Mouse (Mus musculus) liver, adult (tissue): ENCODE data around the gene Pigs.

Experiments
- GATA4 ChIP-seq: IDR thresholded peaks from 2 replicates; pipeline ENCODE4 v1.6.1; 2014; ENCODE audit warnings: mild to moderate bottlenecking, low read length; ENCODE audit not compliant: insufficient replicate concordance

Pigs gene

GRCm38 (mm10) chr11:78372166-78372565 is 44.0 kb downstream of the Pigs start:
- no peak for TF ChIP-seq GATA4

DNA sequence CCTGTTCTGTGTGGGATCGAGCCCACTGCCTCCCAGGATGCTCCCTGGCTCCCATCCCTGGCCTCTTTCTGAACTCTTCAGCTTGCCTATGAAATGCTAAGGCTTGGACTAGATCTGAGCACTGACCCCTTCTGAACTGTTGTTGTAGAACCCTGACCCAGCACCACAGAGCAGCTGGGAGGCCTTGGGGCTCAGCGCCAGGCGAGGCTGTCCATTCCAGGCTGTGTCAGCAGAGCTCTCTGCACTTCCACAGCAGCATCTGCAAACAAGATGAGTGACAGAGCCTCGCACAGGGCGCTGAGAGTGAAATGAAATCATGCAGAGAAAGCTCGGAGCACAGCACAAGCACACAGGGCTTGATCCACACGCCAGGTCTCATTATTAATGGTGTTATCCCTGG is 44.4 kb downstream of the Pigs start:
- TF ChIP-seq GATA4, result no peak

DNA sequence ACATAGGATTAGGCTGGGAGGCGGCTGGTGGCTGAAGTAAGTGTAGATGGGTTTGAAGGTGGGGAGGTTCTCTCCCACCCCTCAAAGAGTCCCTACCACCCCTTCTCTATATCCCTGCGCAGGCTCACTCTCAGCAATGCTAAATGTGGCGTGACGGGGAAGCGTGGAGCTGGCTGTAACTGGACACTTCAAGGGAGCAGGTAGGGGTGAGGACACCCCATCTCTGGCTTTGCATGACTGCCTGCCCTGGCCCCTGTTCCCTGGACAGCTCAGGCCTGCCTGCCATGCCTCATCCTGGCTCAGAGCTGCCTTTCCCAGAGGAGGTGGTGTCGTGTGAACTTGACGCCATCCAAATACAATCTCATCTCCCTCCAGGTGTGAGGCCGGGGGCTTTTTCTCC is 45.9 kb downstream of the Pigs start:
- no peak for TF ChIP-seq GATA4

DNA sequence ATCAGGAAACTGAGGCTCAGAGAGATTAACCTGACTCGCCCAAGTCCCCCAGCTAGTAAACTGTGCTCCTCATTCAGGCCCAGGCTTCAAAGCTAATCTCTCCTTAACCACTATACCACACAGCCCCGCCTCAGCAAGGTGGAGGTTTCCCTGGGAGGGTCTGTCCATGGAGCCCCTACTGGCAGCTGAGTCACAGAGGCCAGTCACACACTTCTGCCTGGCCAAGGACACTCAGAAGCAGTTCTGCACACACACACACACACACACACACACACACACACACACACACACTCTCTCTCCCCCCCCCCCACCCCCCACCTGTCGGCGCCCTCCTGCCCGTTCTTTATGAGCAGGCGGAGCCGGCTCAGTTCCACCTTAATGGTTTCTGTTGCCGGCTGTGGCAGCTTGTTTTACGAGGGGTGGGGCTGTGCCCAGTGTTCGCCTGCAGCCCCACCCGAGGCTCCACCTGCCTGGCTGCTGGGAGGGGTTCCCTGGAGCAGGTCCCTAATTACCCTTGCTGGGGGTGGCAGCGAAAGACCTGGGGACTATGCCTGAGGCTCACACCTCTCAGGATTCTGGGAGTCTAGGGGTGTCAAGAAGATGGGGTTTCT is 49.4 kb downstream of the Pigs start:
- no peak for TF ChIP-seq GATA4

DNA sequence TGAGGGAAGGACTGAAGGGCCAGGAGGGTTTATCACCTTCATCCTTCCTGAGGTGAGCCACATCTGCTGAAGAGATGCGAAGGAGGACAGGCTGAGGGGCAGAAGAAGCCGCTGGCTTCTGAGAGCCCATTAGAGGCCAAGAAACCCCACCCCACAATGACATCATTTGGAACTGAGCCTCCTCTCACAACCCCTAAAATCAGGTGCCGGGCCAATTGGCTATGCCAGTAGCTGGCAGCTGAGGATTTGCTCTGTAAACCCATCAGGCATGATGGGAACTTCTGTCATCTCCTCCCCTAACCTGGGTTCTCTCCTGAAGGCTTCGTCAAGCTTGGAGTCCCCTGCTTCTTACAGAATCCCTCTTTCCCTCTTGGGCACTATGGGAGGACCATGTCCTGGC is 52.1 kb downstream of the Pigs start:
- TF ChIP-seq GATA4, result no peak

DNA sequence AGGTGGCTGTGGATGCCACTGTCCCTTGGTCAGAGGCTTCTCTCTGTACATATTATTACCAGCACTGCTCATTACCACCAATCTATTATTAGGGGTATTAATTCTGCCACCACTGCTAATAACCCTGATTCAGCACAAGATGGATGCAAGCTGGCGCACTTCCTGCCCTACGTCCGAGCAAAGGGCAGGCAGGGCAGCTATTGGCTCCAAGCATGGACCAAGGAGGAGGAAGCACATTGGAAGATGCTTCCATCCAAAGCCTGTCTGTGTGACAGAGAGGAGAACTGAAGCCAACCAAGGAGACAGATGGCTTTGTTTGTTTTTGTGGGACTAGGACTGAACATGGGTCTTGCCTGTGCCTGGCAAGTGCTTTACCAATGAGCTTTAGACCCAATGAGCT is 52.8 kb downstream of the Pigs start:
- no peak for TF ChIP-seq GATA4

DNA sequence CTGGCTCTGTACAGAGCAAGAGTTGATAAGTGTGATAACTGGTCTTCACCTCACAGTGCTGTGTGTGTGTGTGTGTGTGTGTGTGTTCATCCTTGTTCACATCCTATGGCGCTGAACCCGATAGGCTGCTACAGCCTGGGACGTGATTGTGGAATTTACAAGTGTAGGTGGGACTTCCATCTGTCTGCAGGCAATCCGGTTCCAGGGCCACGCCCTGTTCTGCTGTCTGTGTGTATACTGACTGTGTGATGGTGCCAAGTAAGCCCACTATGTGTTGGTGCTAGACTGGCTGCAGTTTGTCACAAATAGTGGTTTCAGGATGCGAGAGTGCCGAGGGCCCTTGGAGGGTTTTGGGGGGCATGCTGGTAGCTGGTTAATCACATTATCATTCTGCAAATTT is 54.1 kb downstream of the Pigs start:
- TF ChIP-seq GATA4, result no peak

DNA sequence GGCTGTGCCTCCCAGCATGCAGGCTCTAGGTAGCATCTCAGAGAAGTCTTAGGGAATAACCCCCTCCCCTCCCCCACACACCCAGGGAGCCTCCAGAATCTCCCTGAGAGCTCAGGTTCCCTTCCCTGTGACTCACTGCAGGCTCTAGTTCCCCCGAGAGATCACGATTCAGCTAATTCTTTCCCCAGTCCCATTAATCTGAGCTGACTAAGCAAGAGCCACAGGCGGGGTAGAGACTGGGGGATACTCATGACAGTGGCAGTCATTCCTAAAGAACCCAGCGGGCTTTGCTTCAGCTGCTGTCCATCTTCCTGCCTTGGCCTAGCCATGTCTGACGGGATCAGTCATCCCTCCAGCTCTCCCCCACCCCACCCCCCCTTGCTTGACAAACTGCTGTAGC is 54.5 kb downstream of the Pigs start:
- no peak for TF ChIP-seq GATA4

- no peak for TF ChIP-seq GATA4
Observed at GRCm38 (mm10) chr11:78385776-78386175, 57.6 kb downstream of the Pigs start.

DNA sequence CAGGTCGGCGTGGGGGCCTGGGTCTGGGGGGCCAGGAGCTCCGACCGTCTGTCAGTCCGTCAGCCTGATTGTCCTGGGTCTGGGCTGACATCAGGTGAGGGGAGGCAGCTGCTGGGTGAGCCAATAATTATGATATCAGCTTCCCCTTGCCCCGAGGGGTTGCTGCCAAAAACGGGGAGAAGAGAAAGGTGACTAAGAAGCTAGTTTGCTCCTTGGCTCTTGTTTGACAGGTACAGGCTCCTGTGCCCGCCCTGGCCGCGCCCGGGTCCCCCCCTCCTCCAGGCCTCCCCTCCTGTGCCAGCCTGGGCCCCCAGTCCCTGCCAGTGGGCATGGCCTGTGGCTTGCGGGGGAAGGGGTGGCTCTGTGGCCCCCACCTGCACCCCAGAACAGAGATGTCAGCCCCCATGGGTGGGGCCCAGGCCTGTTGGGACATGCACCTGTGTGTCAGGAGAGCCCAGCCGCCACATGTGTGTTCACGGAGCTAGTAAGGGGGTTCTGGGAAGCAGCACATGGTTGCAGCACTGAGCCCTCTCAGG is 58.4 kb downstream of the Pigs start, which contains the start of gene Foxn1:
Gene Foxn1, minus strand, starts transcription at position 51 of the 536 bp plus-strand sequence.
- no peak for TF ChIP-seq GATA4
